Mouse (Mus musculus) small intestine, adult 2 months (tissue): Measurements from ENCODE around the gene Adcy10. TPM values are rescaled to one million over a fixed set of nuclear protein-coding genes. Genes with fewer than 3 reads are reported as not detected.
A peak's percentile ranks its signal among the peaks of the same experiment; 100 is the strongest.

Source experiments
- H3K27ac ChIP-seq: fragments of 200-500 bp; 2 replicates; pipeline ENCODE4 v1.5.1; 2012; ENCODE audit warnings: low read depth, low read length, control low read depth, inconsistent platforms; ENCODE audit not compliant: insufficient read depth
- H3K27me3 ChIP-seq: fragments of 200-500 bp; 2 replicates; pipeline ENCODE4 v1.6.1; 2012; ENCODE audit warnings: mild to moderate bottlenecking, moderate library complexity, low read length, inconsistent platforms; ENCODE audit not compliant: control insufficient read depth, insufficient read depth
- H3K36me3 ChIP-seq: fragments of 200-500 bp; 2 replicates; pipeline ENCODE4 v1.6.1; 2012; ENCODE audit warnings: mild to moderate bottlenecking, low read length, control low read depth, inconsistent platforms; ENCODE audit not compliant: control insufficient read depth, insufficient read depth
- H3K4me1 ChIP-seq: fragments of 200-500 bp; 2 replicates; pipeline ENCODE4 v1.6.1; 2012; ENCODE audit warnings: low read length, inconsistent platforms, mixed read lengths; ENCODE audit not compliant: control insufficient read depth, insufficient read depth, insufficient read length
- H3K4me3 ChIP-seq: fragments of 200-500 bp; 2 replicates; pipeline ENCODE4 v1.5.1; 2012; ENCODE audit warnings: low read depth, mild to moderate bottlenecking, control low read depth, inconsistent platforms, low read length, moderate library complexity
- CTCF ChIP-seq: fragments of 200-500 bp; IDR thresholded peaks from 2 replicates; pipeline ENCODE4 v1.5.1; 2012; ENCODE audit warnings: low read depth, mild to moderate bottlenecking, control low read depth, inconsistent platforms, low read length, moderate library complexity, mixed read lengths; ENCODE audit not compliant: insufficient replicate concordance, insufficient read length; ENCODE audit errors: extremely low read depth
- POLR2A ChIP-seq: fragments of 200-500 bp; IDR thresholded peaks from 2 replicates; pipeline ENCODE4 v1.6.1; 2012; ENCODE audit warnings: low read depth, mild to moderate bottlenecking, control low read depth, inconsistent platforms, low read length, moderate library complexity
- WGBS: fragments of 180-500 bp; shearing (Covaris S2); methylation state at CpG from one replicate; pipeline ENCODE4 v1.1.7; 2018; 5-methylcytosine and 5-hydroxymethylcytosine counted together
- polyA plus RNA-seq: library from polyadenylated mRNA; depleted of rRNA; stranded (reverse); fragments of >200 nt; gene quantifications from 2 replicates; pipeline ENCODE4 v1.2.3, GENCODE M21; 2012; rRNA removed

Gene Adcy10
- polyA plus RNA-seq, 1 experiment = not detected

GRCm38 (mm10) chr1:165613926-165614325, 128.9 kb downstream of the Adcy10 start:
- TF ChIP-seq CTCF (no peak), POLR2A (no peak)
- WGBS = 65% methylated on average over 4 of the region's 4 CpGs
- H3K4me1 ChIP-seq = peaks cover 14% of the 10 kb centered on the region; the same call in 1 of the 2 replicates
- no peak overlapping the region for H3K27ac ChIP-seq
- H3K4me3 ChIP-seq = no peak overlapping the region
- H3K27me3 ChIP-seq = no peaks in the 10 kb centered on the region
- peaks cover 4% of the 10 kb centered on the region; the same call in 1 of the 2 replicates for H3K36me3 ChIP-seq

- Histone ChIP-seq H3K36me3 (peaks cover 4% of the 10 kb centered on the region; the same call in 1 of the 2 replicates), H3K27ac (no peak overlapping the region), H3K27me3 (no peaks in the 10 kb centered on the region), H3K4me3 (no peak overlapping the region), H3K4me1 (peaks cover 11% of the 10 kb centered on the region; the same call in 1 of the 2 replicates)
- TF ChIP-seq POLR2A = no peak
- 92% methylated on average over 3 of the region's 3 CpGs for WGBS
Measured at GRCm38 (mm10) chr1:165614793-165615192, 129.8 kb downstream of the Adcy10 start.

GRCm38 (mm10) chr1:165616652-165617051, 131.7 kb downstream of the Adcy10 start:
- Histone ChIP-seq H3K36me3 (peaks cover 4% of the 10 kb centered on the region; the same call in 1 of the 2 replicates), H3K4me3 (no peak overlapping the region), H3K27me3 (no peaks in the 10 kb centered on the region), H3K4me1 (peaks cover 11% of the 10 kb centered on the region; the same call in 1 of the 2 replicates), H3K27ac (peak overlapping the region; percentile 54)
- TF ChIP-seq POLR2A (no peak), CTCF (no peak)
- 15% methylated on average over 7 of the region's 7 CpGs for WGBS

- H3K36me3 ChIP-seq = peaks cover 4% of the 10 kb centered on the region; the same call in 1 of the 2 replicates
- TF ChIP-seq CTCF (no peak), POLR2A (no peak)
- H3K27me3 ChIP-seq = no peaks in the 10 kb centered on the region
- H3K4me3 ChIP-seq = no peak overlapping the region
- WGBS = 10% methylated on average over 15 of the region's 15 CpGs
- peak overlapping the region; percentile 54 for H3K27ac ChIP-seq
- peaks cover 11% of the 10 kb centered on the region; the same call in 1 of the 2 replicates for H3K4me1 ChIP-seq
Measured at GRCm38 (mm10) chr1:165617166-165617891, 132.3 kb downstream of the Adcy10 start.

- TF ChIP-seq POLR2A = no peak
- TF ChIP-seq CTCF = no peak
- 63% methylated on average over 9 of the region's 9 CpGs for WGBS
- no peak overlapping the region for H3K4me3 ChIP-seq
- no peak overlapping the region for H3K27ac ChIP-seq
- no peaks in the 10 kb centered on the region for H3K27me3 ChIP-seq
- peaks cover 11% of the 10 kb centered on the region; the same call in 1 of the 2 replicates for H3K4me1 ChIP-seq
- H3K36me3 ChIP-seq = peaks cover 4% of the 10 kb centered on the region; the same call in 1 of the 2 replicates
Measured at GRCm38 (mm10) chr1:165618201-165618624, 133.2 kb downstream of the Adcy10 start.

- H3K27ac ChIP-seq = no peak overlapping the region
- no peak for TF ChIP-seq POLR2A
- no peak for TF ChIP-seq CTCF
- no peak overlapping the region for H3K4me3 ChIP-seq
- peaks cover 9% of the 10 kb centered on the region for H3K4me1 ChIP-seq
- WGBS = 76% methylated on average over 5 of the region's 5 CpGs
- no peaks in the 10 kb centered on the region for H3K27me3 ChIP-seq
- no peaks in the 10 kb centered on the region for H3K36me3 ChIP-seq
Measured at GRCm38 (mm10) chr1:165625058-165625457, 140.1 kb downstream of the Adcy10 start.

- 69% methylated on average over 5 of the region's 5 CpGs for WGBS
- H3K27ac ChIP-seq = no peak overlapping the region
- peaks cover 10% of the 10 kb centered on the region for H3K4me1 ChIP-seq
- TF ChIP-seq CTCF = no peak
- TF ChIP-seq POLR2A = no peak
- H3K4me3 ChIP-seq = no peak overlapping the region
- H3K27me3 ChIP-seq = no peaks in the 10 kb centered on the region
- no peaks in the 10 kb centered on the region for H3K36me3 ChIP-seq
Measured at GRCm38 (mm10) chr1:165625896-165626295, 140.9 kb downstream of the Adcy10 start.

Other genes starting within 250 kb of the Adcy10 start
- 11.3 and 19.2 TPM in 2 replicates for gene Tiprl, start 248.2 kb upstream of the Adcy10 start, polyA plus RNA-seq
- 1.7 and 2.4 TPM in 2 replicates for gene Gpr161, start 189.4 kb upstream of the Adcy10 start, polyA plus RNA-seq
- 3.2 and 7.4 TPM in 2 replicates for gene Dcaf6, start 24.7 kb upstream of the Adcy10 start, polyA plus RNA-seq
- gene Mpc2, start 24.5 kb upstream of the Adcy10 start, polyA plus RNA-seq = 77.7 and 87.4 TPM in 2 replicates
- 15.4 and 24.8 TPM in 2 replicates for gene Mpzl1, start 149.4 kb downstream of the Adcy10 start, polyA plus RNA-seq
- 4.7 and 9.2 TPM in 2 replicates for gene Rcsd1, start 224.6 kb downstream of the Adcy10 start, polyA plus RNA-seq